Mouse (Mus musculus): ENCODE results near the gene Fam129a.

DNA sequence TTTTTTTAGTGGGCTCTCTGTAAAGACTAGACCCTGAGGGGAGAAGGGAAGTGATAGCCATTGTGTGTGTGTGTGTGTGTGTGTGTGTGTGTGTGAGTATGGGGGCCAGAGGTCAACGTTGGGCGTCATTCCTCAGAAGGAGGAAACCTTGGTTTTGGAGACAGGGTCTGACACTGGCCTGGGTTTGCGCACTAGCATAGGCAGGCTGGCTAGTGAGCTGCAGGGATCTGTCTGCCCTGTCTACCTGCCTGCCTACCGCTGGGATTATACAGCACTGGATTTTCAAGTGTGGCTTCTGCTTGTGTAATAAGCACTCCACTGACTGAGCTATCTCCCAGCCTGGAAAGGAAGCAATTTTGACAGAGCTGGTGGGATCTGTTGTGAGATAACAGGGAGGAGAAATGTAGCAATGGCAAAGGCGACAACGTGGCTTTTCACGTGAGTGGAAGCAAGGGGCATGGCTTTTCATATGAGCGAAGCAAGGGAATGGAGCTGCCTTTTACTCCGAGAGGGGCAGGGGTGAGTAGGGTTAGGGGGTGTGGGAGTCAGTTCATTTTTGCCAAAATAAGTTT, 66.5 kb downstream of the Fam129a start:
- TF ChIP-seq USF1 (IDR thresholded peaks at IDR 0.05; ENCODE audit: low read depth, low read length) (no peak), UBTF (IDR thresholded peaks at IDR 0.05; ENCODE audit: low read depth, low read length) (no peak), TCF12 (IDR thresholded peaks at IDR 0.05; ENCODE audit: low read depth, low read length) (no peak), POLR2A (IDR thresholded peaks at IDR 0.05; ENCODE audit: low read depth, low read length) (no peak), CTCF (conservative IDR thresholded peaks at IDR 0.05 in 1 of 2, IDR thresholded peaks at IDR 0.05 in 1 of 2; ENCODE audit: low read depth in 2 of 2, low read length in 2 of 2) (no peak)

Data from CH12.LX (cell line).